In genomic region chr5:26572691-26573191, GRCm38 (mm10) we compare ENCODE assay signal across 21 mouse cellular contexts.
A peak's percentile ranks its signal among the peaks of the same experiment; 100 is the strongest.
DNase-seq lines count a peak whose midpoint lies in the region; ATAC-seq and TF ChIP-seq lines count a peak whose summit lies in the region.
"Had no signal": no experiment of that assay in that cellular context is flagged by ENCODE, and none has a peak within 500 bp of the region (broad histone marks: within the 10 kb centered on the region; RNA-seq: fewer than 3 reads in every experiment).

No protein-coding gene starts in this region.

- no peaks in the 10 kb centered on the region for H3K36me3 ChIP-seq in forebrain, postnatal 0 days (ENCODE audit: insufficient read depth)
- no peaks in the 10 kb centered on the region for H3K36me3 ChIP-seq in forebrain, embryonic 12.5 days (replicated peaks)
- H3K36me3 ChIP-seq in kidney, postnatal 0 days (ENCODE audit: insufficient read depth, low read length): no peaks in the 10 kb centered on the region
- no peaks in the 10 kb centered on the region for H3K36me3 ChIP-seq in neural tube, embryonic 14.5 days (ENCODE audit: control insufficient read depth, insufficient read depth, low read length)
- H3K36me3 ChIP-seq: embryonic facial prominence, embryonic 10.5 days; heart, embryonic 10.5 days; hindbrain, embryonic 13.5 days; midbrain, embryonic 13.5 days; stomach, embryonic 15.5 days had no signal

- no peaks in the 10 kb centered on the region for H3K9me3 ChIP-seq in forebrain, postnatal 0 days (ENCODE audit: low read length)
- H3K9me3 ChIP-seq in forebrain, embryonic 12.5 days: no peaks in the 10 kb centered on the region
- H3K9me3 ChIP-seq in kidney, postnatal 0 days (replicated peaks; ENCODE audit: low read length): no peaks in the 10 kb centered on the region
- H3K9me3 ChIP-seq in neural tube, embryonic 14.5 days (ENCODE audit: control insufficient read depth, low read length): no peaks in the 10 kb centered on the region
- H3K9me3 ChIP-seq: embryonic facial prominence, embryonic 10.5 days; heart, embryonic 10.5 days; hindbrain, embryonic 13.5 days; midbrain, embryonic 13.5 days; stomach, embryonic 15.5 days had no signal

- TF ChIP-seq CTCF in forebrain, postnatal 0 days (IDR thresholded peaks at IDR 0.05; ENCODE audit: low read depth): no peak
- no peak for TF ChIP-seq CTCF in kidney, postnatal 0 days (IDR thresholded peaks at IDR 0.05; ENCODE audit: low read depth)

- no peaks in the 10 kb centered on the region for H3K4me1 ChIP-seq in forebrain, postnatal 0 days (ENCODE audit: insufficient read depth)
- no peaks in the 10 kb centered on the region for H3K4me1 ChIP-seq in forebrain, embryonic 12.5 days
- H3K4me1 ChIP-seq in kidney, postnatal 0 days (replicated peaks; ENCODE audit: insufficient read depth, low read length): no peaks in the 10 kb centered on the region
- H3K4me1 ChIP-seq in neural tube, embryonic 14.5 days (ENCODE audit: control insufficient read depth, insufficient read depth, low read length): no peaks in the 10 kb centered on the region
- H3K4me1 ChIP-seq: embryonic facial prominence, embryonic 10.5 days; heart, embryonic 10.5 days; hindbrain, embryonic 13.5 days; midbrain, embryonic 13.5 days; stomach, embryonic 15.5 days had no signal

- ATAC-seq in forebrain, postnatal 0 days: no peak
- ATAC-seq in forebrain, embryonic 12.5 days (ENCODE audit: low FRiP score): no peak
- peak; percentile 82; the same call in 1 of the 2 replicates for ATAC-seq in kidney, postnatal 0 days (replicated peaks; ENCODE audit: low FRiP score, low read depth)
- peak; percentile 61; the same call in 1 of the 2 replicates for ATAC-seq in neural tube, embryonic 14.5 days (ENCODE audit: low read depth)
- ATAC-seq: CD4-positive, CD25-positive, alpha-beta regulatory T cell, adult 4 months; forebrain, embryonic 14.5 days; intestine, postnatal 0 days; midbrain, embryonic 13.5 days; Patski had no signal

- H3K27me3 ChIP-seq in forebrain, postnatal 0 days (ENCODE audit: insufficient read depth, low read length): no peaks in the 10 kb centered on the region
- H3K27me3 ChIP-seq in forebrain, embryonic 12.5 days: no peaks in the 10 kb centered on the region
- no peaks in the 10 kb centered on the region for H3K27me3 ChIP-seq in kidney, postnatal 0 days (ENCODE audit: insufficient read depth, low read length)
- no peaks in the 10 kb centered on the region for H3K27me3 ChIP-seq in neural tube, embryonic 14.5 days (ENCODE audit: control insufficient read depth, insufficient read depth, low read length)
- H3K27me3 ChIP-seq: hindbrain, embryonic 13.5 days; midbrain, embryonic 13.5 days; Patski; stomach, embryonic 15.5 days had no signal

- H3K9ac ChIP-seq in forebrain, postnatal 0 days: no peak overlapping the region
- H3K9ac ChIP-seq in forebrain, embryonic 12.5 days: no peak overlapping the region
- no peak overlapping the region for H3K9ac ChIP-seq in kidney, postnatal 0 days (ENCODE audit: low read depth, low read length)
- no peak overlapping the region for H3K9ac ChIP-seq in neural tube, embryonic 14.5 days (replicated peaks; ENCODE audit: low read depth, low read length)
- H3K9ac ChIP-seq: hindbrain, embryonic 13.5 days; liver, embryonic 14.5 days; midbrain, embryonic 13.5 days; stomach, embryonic 15.5 days had no signal

- H3K4me2 ChIP-seq in forebrain, postnatal 0 days (ENCODE audit: low read depth): no peak overlapping the region
- H3K4me2 ChIP-seq in forebrain, embryonic 12.5 days: no peak overlapping the region
- no peak overlapping the region for H3K4me2 ChIP-seq in kidney, postnatal 0 days (ENCODE audit: low read length)
- no peak overlapping the region for H3K4me2 ChIP-seq in neural tube, embryonic 14.5 days (ENCODE audit: low read depth, low read length)
- H3K4me2 ChIP-seq: hindbrain, embryonic 13.5 days; midbrain, embryonic 13.5 days; stomach, embryonic 15.5 days had no signal

- peak; percentile 8 for DNase-seq in forebrain, postnatal 0 days
- peak; percentile 85 for DNase-seq in kidney, postnatal 0 days (ENCODE audit: low spot score)
- no peak for DNase-seq in kidney, adult 18-20 months
- DNase-seq in cerebellum, adult 9-10 months: peak; percentile 95
- DNase-seq in urinary bladder, postnatal 10 days (ENCODE audit: low spot score): no peak
- DNase-seq in layer of hippocampus, adult 18-20 months (ENCODE audit: low spot score in 2 of 2): no peak
- DNase-seq: adrenal gland, postnatal 10 days; right cerebral cortex, postnatal 25 days; thymus, adult 18-20 months had no signal

- no peak overlapping the region for H3K4me3 ChIP-seq in forebrain, postnatal 0 days (ENCODE audit: low read depth, low read length)
- no peak overlapping the region for H3K4me3 ChIP-seq in forebrain, embryonic 12.5 days (replicated peaks)
- no peak overlapping the region for H3K4me3 ChIP-seq in kidney, postnatal 0 days (replicated peaks; ENCODE audit: low read depth, low read length)
- H3K4me3 ChIP-seq in neural tube, embryonic 14.5 days (ENCODE audit: low read depth, low read length): no peak overlapping the region
- H3K4me3 ChIP-seq: embryonic facial prominence, embryonic 10.5 days; heart, embryonic 10.5 days; hindbrain, embryonic 13.5 days; midbrain, embryonic 13.5 days; stomach, embryonic 15.5 days had no signal

- WGBS in forebrain, postnatal 0 days: 84% methylated on average over 3 of the region's 3 CpGs
- WGBS in forebrain, embryonic 12.5 days: 94% methylated on average over 3 of the region's 3 CpGs
- 13% methylated on average over 3 of the region's 3 CpGs for WGBS in kidney, postnatal 0 days
- 58% methylated on average over 3 of the region's 3 CpGs for WGBS in neural tube, embryonic 14.5 days

- H3K27ac ChIP-seq in forebrain, postnatal 0 days (ENCODE audit: low read depth, low read length): no peak overlapping the region
- H3K27ac ChIP-seq in forebrain, embryonic 12.5 days: no peak overlapping the region
- H3K27ac ChIP-seq in kidney, postnatal 0 days: no peak overlapping the region
- no peak overlapping the region for H3K27ac ChIP-seq in neural tube, embryonic 14.5 days (ENCODE audit: low read depth, low read length)
- H3K27ac ChIP-seq: embryonic facial prominence, embryonic 10.5 days; heart, embryonic 10.5 days; hindbrain, embryonic 13.5 days; liver, embryonic 14.5 days; midbrain, embryonic 13.5 days; stomach, embryonic 15.5 days had no signal

Comparison
In these comparisons a context has a peak if more than half of its experiments do, and no peak if none do; other contexts are left out.
1. DNase-seq: peak in forebrain, postnatal 0 days (single experiment), kidney, postnatal 0 days (single experiment) and cerebellum, adult 9-10 months (single experiment); none in kidney, adult 18-20 months (single experiment), urinary bladder, postnatal 10 days (single experiment) and layer of hippocampus, adult 18-20 months (0 of 2).
2. ATAC-seq: peak in kidney, postnatal 0 days (single experiment) and neural tube, embryonic 14.5 days (single experiment); none in forebrain, postnatal 0 days (single experiment) and forebrain, embryonic 12.5 days (single experiment).